Mouse (Mus musculus): ENCODE data around the gene Igfl3.

The Igfl3 gene

GRCm38 (mm10) chr7:18176194-18176593, at the start of gene Igfl3:
Igfl3 (plus strand) TSS chr7:18176494.
- no peak for DNase-seq (ENCODE audit: low read depth, low spot score)

- peak; percentile 58 for DNase-seq (ENCODE audit: low read depth, low spot score)
Measured at GRCm38 (mm10) chr7:18210938-18211337, 34.6 kb downstream of the Igfl3 start.

GRCm38 (mm10) chr7:18214699-18215098, 38.4 kb downstream of the Igfl3 start:
- peak; percentile 85 for DNase-seq (ENCODE audit: low read depth, low spot score)

All from ZHBTc4 (cell line).